In genomic region chrX:170009016-170009750, GRCm38 (mm10) we compare ENCODE assay signal across 8 mouse cellular contexts. TPM values are rescaled to one million over a fixed set of nuclear protein-coding genes. Genes with fewer than 3 reads are reported as not detected.
DNase-seq lines count a peak whose midpoint lies in the region; ATAC-seq lines count a peak whose summit lies in the region.
"Not testable (repeated sequence)": the region's sequence is repeated elsewhere in the genome, so short reads cannot be mapped to it uniquely, and the experiment has no call there.

TSS of gene Gm21887 (plus strand) at chrX:170009659.

- H3K9ac ChIP-seq in forebrain, embryonic 14.5 days (ENCODE audit: low read length) = peak within 1 kb of the TSS; percentile 65
- H3K9ac ChIP-seq in neural tube, embryonic 15.5 days (replicated peaks) = peak within 1 kb of the TSS; percentile 56

- intact Hi-C loops in heart, postnatal 10 days (cut with DNase I) = loop anchor here (2.0 kb wide), 1 partner anchor 14 kb away; no protein-coding TSS in a partner anchor

- H3K27ac ChIP-seq in forebrain, embryonic 14.5 days (ENCODE audit: low read depth, low read length) = peak within 1 kb of the TSS; percentile 82
- H3K27ac ChIP-seq in neural tube, embryonic 15.5 days (replicated peaks) = peak within 1 kb of the TSS; percentile 79

- peak; percentile 77 for ATAC-seq in cerebellum, adult (ENCODE audit: insufficient number of reproducible peaks, low FRiP score, low TSS enrichment)
- ATAC-seq in forebrain, embryonic 14.5 days = peak; percentile 90
- peak; percentile 91 for ATAC-seq in neural tube, embryonic 15.5 days (ENCODE audit: low FRiP score)

- not testable (repeated sequence) for H3K4me1 ChIP-seq in forebrain, embryonic 14.5 days (ENCODE audit: control insufficient read depth, insufficient read depth, low read length); neural tube, embryonic 15.5 days

- peak within 1 kb of the TSS; percentile 38 for H3K4me2 ChIP-seq in forebrain, embryonic 14.5 days (ENCODE audit: low read length)
- H3K4me2 ChIP-seq in neural tube, embryonic 15.5 days = not testable (repeated sequence)

- 67% methylated on average over 115 of the region's 118 CpGs for WGBS in forebrain, embryonic 14.5 days
- 80% methylated on average over 118 of the region's 118 CpGs for WGBS in large intestine, adult 2 months
- 69% methylated on average over 116 of the region's 118 CpGs for whole genome bisulfite sequencing in neural tube, embryonic 15.5 days

- H3K4me3 ChIP-seq in forebrain, embryonic 14.5 days (ENCODE audit: low read depth, low read length) = peak within 1 kb of the TSS; percentile 46
- peak within 1 kb of the TSS; percentile 48 for H3K4me3 ChIP-seq in neural tube, embryonic 15.5 days (replicated peaks)

- H3K9me3 ChIP-seq in forebrain, embryonic 14.5 days (replicated peaks; ENCODE audit: control insufficient read depth, low read length) = peaks cover 31% of the 10 kb centered on the region
- peaks cover 13% of the 10 kb centered on the region for H3K9me3 ChIP-seq in neural tube, embryonic 15.5 days (replicated peaks)

- H3K36me3 ChIP-seq in forebrain, embryonic 14.5 days (ENCODE audit: control insufficient read depth, insufficient read depth, low read length) = peaks cover 20% of the 10 kb centered on the region
- peaks cover 11% of the 10 kb centered on the region for H3K36me3 ChIP-seq in neural tube, embryonic 15.5 days

- peak; percentile 99 for DNase-seq in ES-CJ7 (ENCODE audit: low read depth, low spot score)
- peak; percentile 97 for DNase-seq in forebrain, embryonic 14.5 days (ENCODE audit: low spot score)
- peak; percentile 96 to 100 for DNase-seq in heart, postnatal 10 days
- DNase-seq in large intestine, adult 2 months (ENCODE audit: low read depth, low spot score) = peak; percentile 99
- DNase-seq in lung, adult 18-20 months = peak; percentile 95 to 100
- peak; percentile 99 for DNase-seq in testis, postnatal 10 days (ENCODE audit: low spot score)

- not testable (repeated sequence) for H3K27me3 ChIP-seq in forebrain, embryonic 14.5 days (replicated peaks; ENCODE audit: control insufficient read depth, insufficient read depth, low read length); neural tube, embryonic 15.5 days (replicated peaks)

RNA-seq across cellular contexts. Expression of gene Gm21887, which starts in this region (rescaled TPM):
- 77.4 and 108 TPM in 2 replicates for polyA plus RNA-seq in forebrain, embryonic 14.5 days (2014; fragmentation: Nextera tagmentation; extraction: Ambion mirVana)
- 10 to 100 TPM; 58.4 to 63.1 TPM for total RNA-seq in heart, postnatal 10 days (2021)
- 244 and 325 TPM in 2 replicates for polyA plus RNA-seq in large intestine, adult 2 months (2012; rRNA removed)
- polyA plus RNA-seq in neural tube, embryonic 15.5 days (2015; fragmentation: Nextera tagmentation; extraction: Ambion mirVana) = 134 and 143 TPM in 2 replicates

Comparison
In these comparisons a context has a peak if more than half of its experiments do, and no peak if none do; other contexts are left out.
1. Peak in every context shown above with its lines: DNase-seq, ATAC-seq, H3K4me3 ChIP-seq and H3K27ac ChIP-seq.